Mouse (Mus musculus) urinary bladder, postnatal 10 days (tissue): ENCODE measurements at regions not wholly inside any gene's neighbourhood (a gene's known extent, or its start where the extent isn't known, plus 50 kb on each side); places are given as distances from the start of the nearest gene placed in this dataset.

Experiments
- DNase-seq: peaks from one replicate; pipeline ENCODE4 v3.0.0; 2022; ENCODE audit warnings: low spot score

DNA sequence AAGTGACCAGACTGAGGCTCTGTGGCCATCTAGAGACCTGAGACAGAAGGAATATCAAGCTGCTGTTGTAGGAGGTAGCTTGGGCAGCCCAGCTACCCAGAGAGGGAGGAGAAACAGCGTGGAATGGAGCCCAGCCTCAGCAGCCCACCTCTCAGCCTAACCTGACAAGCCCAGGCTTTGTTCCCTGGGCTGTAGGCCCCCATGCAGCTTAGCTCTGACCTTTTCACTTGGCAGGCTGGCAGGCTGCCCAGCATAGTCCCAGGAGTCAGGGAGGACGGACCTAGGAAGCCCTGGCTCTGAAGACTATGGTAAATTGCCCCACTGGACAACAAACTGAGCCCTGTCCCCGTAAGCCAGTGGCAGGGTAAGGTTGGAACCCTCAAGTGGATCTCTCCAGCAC lies 141.8 kb upstream of the Csf3r start:
- DNase-seq, result no peak

DNA sequence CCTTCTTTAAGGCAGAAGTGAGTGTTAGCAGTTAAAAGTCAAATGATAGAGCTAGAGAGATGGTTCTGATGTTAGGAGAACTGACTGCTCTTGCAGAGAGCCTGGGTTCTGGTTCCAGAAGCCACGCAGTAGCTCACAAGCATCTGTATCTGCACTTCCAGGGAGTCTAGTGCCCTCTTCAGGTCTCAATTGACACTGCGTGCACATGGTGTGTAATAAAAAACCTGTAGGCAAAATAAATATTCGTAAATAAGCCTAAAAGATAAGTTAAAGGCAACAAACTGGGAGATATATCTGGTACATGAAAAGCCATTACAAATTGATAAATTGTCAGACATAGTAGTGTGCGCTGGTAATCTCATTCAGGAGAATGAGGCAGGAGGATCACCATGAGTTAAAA lies 133.8 kb upstream of the Csf3r start:
- no peak for DNase-seq

GRCm38 (mm10) chr4:125893139-125893538 lies 131.2 kb upstream of the Csf3r start:
- no peak for DNase-seq

DNA sequence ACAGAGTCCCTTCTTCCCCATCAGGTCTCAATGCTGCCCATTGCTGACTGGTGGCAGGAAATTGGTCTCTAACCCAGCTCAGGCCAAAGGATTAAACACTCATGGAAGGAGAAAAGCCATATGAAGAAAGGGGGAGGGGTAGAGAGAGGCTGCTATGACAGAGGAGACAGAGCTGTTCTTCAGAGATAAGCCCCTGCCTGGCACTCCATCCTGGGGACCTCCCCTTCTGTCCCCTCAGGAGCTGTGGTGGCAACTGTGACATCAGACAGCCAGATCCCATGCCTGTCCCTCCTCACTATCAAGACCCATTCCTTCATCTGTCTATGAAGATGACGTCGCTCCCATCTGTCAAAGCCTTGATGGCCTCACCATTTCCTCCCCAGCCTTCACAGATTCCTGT lies 126.6 kb upstream of the Csf3r start:
- DNase-seq, result no peak

- no peak for DNase-seq
Observed at GRCm38 (mm10) chr4:125898631-125899348, 125.6 kb upstream of the Csf3r start.

DNA sequence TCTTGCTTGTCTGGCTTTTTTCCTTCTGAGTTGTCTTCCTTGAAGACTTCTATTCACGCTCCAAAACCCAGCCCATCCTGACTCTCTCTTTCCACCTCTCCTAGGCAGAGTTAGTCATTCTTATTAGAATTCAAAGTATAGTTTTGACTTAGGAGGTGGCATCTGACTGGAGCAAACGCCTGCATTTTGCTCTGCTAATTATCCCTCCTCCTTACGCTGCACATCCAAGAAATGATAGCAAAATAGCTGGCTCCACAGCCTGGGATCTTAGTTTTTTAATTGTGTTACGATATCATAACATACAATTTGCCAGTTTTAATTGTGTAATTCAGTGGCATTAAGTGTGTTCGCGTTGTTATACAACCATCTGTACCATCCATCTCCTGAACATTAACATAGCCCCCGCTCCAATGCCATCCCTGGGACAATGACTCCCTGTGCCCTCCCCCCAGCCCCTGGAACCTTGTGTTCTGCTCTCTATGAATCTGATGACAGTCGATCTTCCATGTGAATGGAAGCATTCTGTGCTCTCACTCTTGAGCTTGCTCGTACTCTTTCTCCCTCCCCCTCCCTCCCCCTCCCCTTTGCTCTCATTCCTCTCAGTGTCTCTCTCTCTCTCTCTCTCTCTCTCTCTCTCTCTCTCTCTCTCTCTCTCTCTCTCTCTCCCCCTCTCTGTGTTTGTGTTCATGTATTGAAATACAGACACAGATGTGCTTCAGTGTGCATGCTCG lies 122.6 kb upstream of the Csf3r start:
- DNase-seq, result no peak

GRCm38 (mm10) chr4:125906296-125906695 lies 118.1 kb upstream of the Csf3r start:
- DNase-seq, result no peak

- DNase-seq, result no peak
Observed at GRCm38 (mm10) chr4:125908901-125909300, 115.4 kb upstream of the Csf3r start.

- no peak for DNase-seq
Observed at GRCm38 (mm10) chr4:125911541-125912270, 112.6 kb upstream of the Csf3r start.

GRCm38 (mm10) chr4:125912444-125913049 lies 111.8 kb upstream of the Csf3r start:
- DNase-seq, result no peak

- no peak for DNase-seq
Observed at GRCm38 (mm10) chr4:125915166-125915565, 109.2 kb upstream of the Csf3r start.

- no peak for DNase-seq
Observed at GRCm38 (mm10) chr4:125917210-125917609, 107.1 kb upstream of the Csf3r start.

DNA sequence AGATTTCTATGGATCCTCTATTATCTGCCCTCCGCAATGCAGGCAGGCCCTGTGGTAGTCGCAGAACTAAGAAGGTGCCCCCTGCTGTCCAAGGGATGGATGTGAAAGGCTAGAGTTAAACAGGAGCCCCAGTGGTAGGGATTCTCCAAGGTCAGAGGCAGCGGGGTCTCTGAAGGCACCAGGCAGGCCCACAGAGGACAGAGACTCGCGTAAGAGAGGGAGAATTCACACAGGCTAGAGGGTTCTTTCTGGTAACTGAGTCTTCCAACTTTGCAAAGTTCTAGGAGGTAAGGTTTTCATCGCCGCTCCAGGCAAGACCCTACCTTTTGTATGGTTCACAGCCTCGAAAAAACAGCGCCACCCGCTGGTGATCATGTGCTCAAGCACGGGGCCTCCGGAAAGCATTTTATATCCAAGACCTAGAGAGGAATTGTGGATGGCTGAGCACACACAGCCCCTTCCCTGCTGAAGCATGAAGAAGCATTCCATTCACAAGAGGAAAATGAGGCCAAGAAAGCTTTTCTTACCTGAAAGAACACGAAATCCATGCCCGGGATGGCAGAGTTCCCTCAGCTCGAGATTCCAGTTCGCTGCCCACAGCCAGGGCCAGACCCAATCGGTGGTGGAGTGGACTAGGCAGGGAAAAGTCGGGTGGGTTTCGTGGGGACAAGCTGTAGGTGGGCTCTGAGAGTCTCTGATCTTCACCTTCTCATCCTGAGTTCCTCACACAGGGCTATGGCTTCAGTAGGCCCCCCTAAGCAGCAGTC lies 102.6 kb upstream of the Csf3r start:
- DNase-seq, result no peak

GRCm38 (mm10) chr4:125922317-125922878 lies 102.0 kb upstream of the Csf3r start:
- DNase-seq, result no peak

GRCm38 (mm10) chr4:125923225-125923624 lies 101.1 kb upstream of the Csf3r start:
- no peak for DNase-seq

- no peak for DNase-seq
Observed at GRCm38 (mm10) chr4:125928196-125928595, 96.2 kb upstream of the Csf3r start.

- DNase-seq, result no peak
Observed at GRCm38 (mm10) chr4:125929122-125929772, 95.1 kb upstream of the Csf3r start.

DNA sequence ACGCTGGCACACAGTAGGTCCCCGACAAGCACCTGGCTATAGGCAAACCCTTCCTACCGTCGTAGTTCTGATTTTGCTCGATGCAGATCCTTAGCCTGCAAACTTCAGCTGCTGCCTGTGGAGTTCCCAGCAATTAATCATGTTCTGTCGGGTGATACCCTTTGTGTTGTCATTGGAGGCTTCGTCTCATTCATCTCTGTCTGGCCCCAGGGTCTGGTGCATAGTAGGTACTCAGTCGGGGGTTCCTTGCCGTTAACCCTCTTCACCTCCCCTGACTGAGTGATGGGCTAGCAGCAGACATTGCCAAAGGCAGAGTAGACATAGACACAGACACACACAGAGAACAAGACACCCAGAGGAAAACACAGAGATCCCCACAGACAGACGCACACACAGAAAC lies 93.6 kb upstream of the Csf3r start:
- DNase-seq, result no peak

GRCm38 (mm10) chr4:125931321-125931720 lies 93.0 kb upstream of the Csf3r start:
- no peak for DNase-seq

- DNase-seq, result no peak
Observed at GRCm38 (mm10) chr4:125932036-125932756, 92.2 kb upstream of the Csf3r start.
